Mouse (Mus musculus): ENCODE data around the gene Zdhhc14. TPM values are rescaled to one million over a fixed set of nuclear protein-coding genes. Genes with fewer than 3 reads are reported as not detected.
"Not testable (repeated sequence)": the region's sequence is repeated elsewhere in the genome, so short reads cannot be mapped to it uniquely, and the experiment has no call there.

The Zdhhc14 gene
- polyA plus RNA-seq, 1 experiment from 2014 or later = 2.2 TPM

DNA sequence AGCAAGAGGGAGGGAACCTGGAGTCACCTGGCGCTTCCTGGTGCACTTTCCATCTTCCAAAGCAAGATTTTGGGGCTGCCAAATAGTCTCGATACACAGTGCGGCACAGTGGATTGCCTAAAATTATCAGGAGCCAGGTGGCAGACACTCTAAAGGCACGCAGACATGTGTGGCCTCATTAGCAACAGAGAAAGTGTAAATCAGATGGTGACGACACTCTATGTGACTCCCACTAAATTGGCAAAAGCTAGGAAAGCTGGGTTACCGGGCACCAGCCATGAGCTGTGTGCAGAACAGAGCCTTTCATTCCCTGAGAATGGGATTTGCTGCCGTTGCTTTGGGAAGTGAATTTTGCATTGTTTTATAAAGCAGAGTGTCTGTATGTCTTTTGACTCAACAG lies 115.0 kb downstream of the Zdhhc14 start:
- Histone ChIP-seq H3K27me3 (no peaks in the 10 kb centered on the region), H3K4me3 (replicated peaks) (no peak overlapping the region), H3K36me3 (no peaks in the 10 kb centered on the region), H3K4me1 (replicated peaks) (no peaks in the 10 kb centered on the region), H3K27ac (no peak overlapping the region), H3K9me3 (no peaks in the 10 kb centered on the region), H3K4me2 (no peak overlapping the region), H3K9ac (replicated peaks) (no peak overlapping the region)
- WGBS = 74% methylated on average over 7 of the region's 7 CpGs
- ATAC-seq (ENCODE audit: insufficient number of reproducible peaks, insufficient read depth, low FRiP score, low TSS enrichment, low read depth) = no peak

DNA sequence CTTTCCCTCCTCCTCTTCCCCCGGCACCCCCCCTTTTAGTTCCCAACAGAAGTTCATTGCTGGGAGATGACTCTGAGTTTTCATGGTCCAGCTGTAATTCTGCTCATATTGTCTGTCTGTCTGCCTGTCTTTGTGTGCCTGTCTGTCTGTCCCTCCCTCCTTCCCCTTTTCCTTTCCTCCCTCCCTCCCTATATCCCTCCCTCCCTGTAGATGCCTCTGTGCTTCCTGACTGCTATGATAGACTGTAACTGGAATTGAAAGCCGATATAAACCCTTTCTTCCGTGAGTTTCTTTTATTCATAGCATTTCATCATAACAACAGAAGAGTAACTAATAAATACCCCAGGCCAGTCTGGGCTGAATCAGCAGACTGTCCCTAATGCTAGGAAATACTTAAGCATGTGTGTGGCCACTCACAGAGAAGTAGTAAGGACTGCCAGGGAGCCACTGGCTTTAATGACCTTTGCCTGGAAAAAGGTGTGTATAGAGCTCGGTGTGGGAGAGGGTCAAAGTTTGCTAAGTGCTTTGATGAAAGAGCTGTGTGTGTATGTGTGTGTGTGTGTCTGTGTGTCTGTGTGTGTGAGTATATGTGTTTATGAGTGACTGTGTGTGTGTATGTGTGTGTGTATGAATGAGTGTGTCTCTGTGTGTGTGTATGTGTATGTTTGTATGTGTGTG lies 117.7 kb downstream of the Zdhhc14 start:
- H3K27ac ChIP-seq = no peak overlapping the region
- 75% methylated on average over 4 of the region's 4 CpGs for WGBS
- H3K27me3 ChIP-seq = no peaks in the 10 kb centered on the region
- no peak overlapping the region for H3K9ac ChIP-seq (replicated peaks)
- H3K36me3 ChIP-seq = no peaks in the 10 kb centered on the region
- H3K4me3 ChIP-seq (replicated peaks) = no peak overlapping the region
- H3K4me1 ChIP-seq (replicated peaks) = peaks cover 2% of the 10 kb centered on the region
- ATAC-seq (ENCODE audit: insufficient number of reproducible peaks, insufficient read depth, low FRiP score, low TSS enrichment, low read depth) = no peak
- H3K4me2 ChIP-seq = no peak overlapping the region
- no peaks in the 10 kb centered on the region for H3K9me3 ChIP-seq

DNA sequence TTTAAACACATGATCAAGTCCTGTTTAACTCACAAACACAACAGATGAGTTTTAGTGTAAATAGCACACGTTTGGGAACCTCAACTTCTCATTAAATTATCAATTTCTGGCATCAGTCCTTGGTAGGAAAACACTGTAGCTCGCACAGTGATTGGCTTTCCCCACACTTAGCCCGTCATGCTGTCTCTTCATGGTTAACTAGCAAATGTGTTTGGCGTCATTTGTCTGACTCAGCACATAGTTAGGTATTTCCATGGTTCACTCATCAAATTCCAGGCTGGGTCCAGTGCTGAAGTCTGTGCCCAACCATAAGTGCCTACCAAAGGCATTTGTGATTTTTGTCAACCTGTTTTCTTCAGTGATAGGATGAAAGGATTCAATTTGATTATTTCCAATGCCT lies 119.9 kb downstream of the Zdhhc14 start:
- H3K27me3 ChIP-seq = no peaks in the 10 kb centered on the region
- H3K27ac ChIP-seq = no peak overlapping the region
- H3K9ac ChIP-seq (replicated peaks) = no peak overlapping the region
- no peak for ATAC-seq (ENCODE audit: insufficient number of reproducible peaks, insufficient read depth, low FRiP score, low TSS enrichment, low read depth)
- H3K36me3 ChIP-seq = no peaks in the 10 kb centered on the region
- WGBS = 73% methylated on average over 4 of the region's 4 CpGs
- no peak overlapping the region for H3K4me2 ChIP-seq
- H3K4me1 ChIP-seq (replicated peaks) = peaks cover 5% of the 10 kb centered on the region
- H3K9me3 ChIP-seq = 0 out of 2 replicates have a peak, but pooled peaks cover 3% of the 10 kb centered on the region
- H3K4me3 ChIP-seq (replicated peaks) = no peak overlapping the region

DNA sequence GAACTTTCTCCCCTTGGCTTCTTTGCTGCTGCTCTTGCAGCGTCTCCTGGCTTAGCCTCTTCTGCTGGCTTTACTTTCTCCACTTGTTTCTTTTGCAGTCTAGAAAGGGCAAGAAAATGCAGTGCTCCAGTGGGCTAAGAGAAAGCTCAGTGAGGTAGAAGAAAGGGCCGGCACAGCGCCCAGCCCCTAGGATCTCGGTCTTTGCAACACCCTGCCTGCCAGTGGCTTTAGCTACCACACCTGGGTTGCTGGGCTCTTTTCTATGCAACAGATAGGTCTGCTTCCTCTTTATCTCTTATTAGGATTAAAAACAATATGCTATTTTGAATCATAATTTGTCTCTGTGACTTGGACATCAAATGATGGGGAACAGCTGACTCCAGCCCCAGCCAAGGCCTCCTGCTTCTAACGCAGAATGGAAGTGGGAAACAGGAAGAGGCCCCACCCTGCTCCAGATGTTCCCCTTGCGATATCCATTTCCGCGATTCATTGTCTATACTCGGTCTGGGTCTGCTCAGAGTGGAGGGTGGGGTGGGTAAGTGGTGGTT lies 122.5 kb downstream of the Zdhhc14 start:
- ATAC-seq (ENCODE audit: insufficient number of reproducible peaks, insufficient read depth, low FRiP score, low TSS enrichment, low read depth) = no peak
- H3K9ac ChIP-seq (replicated peaks) = no peak overlapping the region
- no peak overlapping the region for H3K27ac ChIP-seq

DNA sequence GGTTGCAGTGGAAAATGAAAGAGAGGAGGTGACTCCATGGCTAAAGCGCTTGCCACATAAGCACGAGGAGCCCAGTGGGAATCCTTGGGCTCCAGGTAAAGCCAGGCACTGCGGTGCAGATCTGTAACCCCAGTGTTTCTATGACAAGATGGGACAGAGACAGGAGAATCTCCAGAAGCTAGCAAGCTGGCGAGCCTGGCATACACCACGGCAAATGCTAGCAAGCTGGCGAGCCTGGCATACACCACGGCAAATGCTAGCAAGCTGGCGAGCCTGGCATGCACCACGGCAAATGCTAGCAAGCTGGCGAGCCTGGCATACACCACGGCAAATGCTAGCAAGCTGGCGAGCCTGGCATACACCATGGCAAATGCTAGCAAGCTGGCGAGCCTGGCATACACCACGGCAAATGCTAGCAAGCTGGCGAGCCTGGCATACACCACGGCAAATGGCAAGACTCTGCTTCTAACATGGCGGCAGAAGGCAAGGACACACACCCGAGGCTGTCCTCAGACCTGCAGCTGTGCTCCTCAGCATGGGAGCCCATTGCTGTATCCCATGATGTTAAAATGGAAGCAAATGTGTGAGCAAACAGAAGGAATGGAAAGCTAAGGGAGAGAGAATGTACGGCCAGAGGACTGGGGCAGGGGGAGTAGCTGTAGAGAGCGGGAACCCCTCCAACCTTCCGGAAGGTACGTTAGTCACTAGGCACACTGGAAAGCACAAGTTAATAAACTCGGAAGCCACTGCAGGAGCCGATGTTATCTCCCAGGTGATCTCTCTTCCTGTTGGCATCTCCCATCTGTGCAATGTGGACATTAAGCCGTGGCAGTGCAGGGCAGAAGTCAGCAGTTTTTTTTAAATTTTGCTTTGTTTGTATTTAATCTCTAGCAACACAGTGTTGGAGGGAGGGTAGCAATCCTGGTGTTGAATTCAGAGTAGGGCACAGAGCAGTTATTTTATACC lies 129.6 kb downstream of the Zdhhc14 start:
- H3K9ac ChIP-seq (replicated peaks) = no peak overlapping the region
- H3K4me1 ChIP-seq (replicated peaks) = no peaks in the 10 kb centered on the region
- no peaks in the 10 kb centered on the region for H3K36me3 ChIP-seq
- WGBS = 90% methylated on average over 25 of the region's 25 CpGs
- no peak overlapping the region for H3K4me3 ChIP-seq (replicated peaks)
- H3K9me3 ChIP-seq = no peaks in the 10 kb centered on the region
- H3K4me2 ChIP-seq = no peak overlapping the region
- H3K27ac ChIP-seq = no peak overlapping the region
- ATAC-seq (ENCODE audit: insufficient number of reproducible peaks, insufficient read depth, low FRiP score, low TSS enrichment, low read depth) = no peak
- no peaks in the 10 kb centered on the region for H3K27me3 ChIP-seq

More for the DNA sequence above, 122.5 kb downstream of the Zdhhc14 start:
- 65% methylated on average over 9 of the region's 9 CpGs for WGBS
- H3K36me3 ChIP-seq = no peaks in the 10 kb centered on the region
- H3K4me1 ChIP-seq (replicated peaks) = peaks cover 5% of the 10 kb centered on the region
- H3K9me3 ChIP-seq = 0 out of 2 replicates have a peak, but pooled peaks cover 3% of the 10 kb centered on the region
- no peaks in the 10 kb centered on the region for H3K27me3 ChIP-seq
- no peak overlapping the region for H3K4me2 ChIP-seq
- no peak overlapping the region for H3K4me3 ChIP-seq (replicated peaks)

DNA sequence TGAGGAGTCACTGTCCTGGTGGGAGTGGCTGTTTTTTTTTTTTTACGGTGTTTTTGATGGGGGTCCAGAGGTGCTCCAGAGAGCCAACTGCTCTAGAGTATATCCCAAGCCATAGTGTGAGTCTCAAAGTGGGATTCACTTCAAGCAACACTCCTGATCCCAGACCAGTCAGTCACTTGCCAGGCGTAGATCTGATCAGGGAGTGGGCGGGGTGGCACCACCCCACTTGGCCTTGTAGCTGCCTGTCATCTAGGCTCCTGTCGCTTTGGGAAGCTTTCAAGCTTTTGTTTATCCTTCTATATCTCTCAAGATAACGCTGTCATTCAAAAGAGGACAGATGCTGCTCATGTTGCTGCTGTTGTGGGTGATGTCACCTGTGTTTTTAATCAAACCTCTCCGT lies 130.4 kb downstream of the Zdhhc14 start:
- H3K4me3 ChIP-seq (replicated peaks) = no peak overlapping the region
- H3K9me3 ChIP-seq = no peaks in the 10 kb centered on the region
- no peaks in the 10 kb centered on the region for H3K36me3 ChIP-seq
- 67% methylated on average over 6 of the region's 6 CpGs for WGBS
- H3K9ac ChIP-seq (replicated peaks) = no peak overlapping the region
- no peaks in the 10 kb centered on the region for H3K27me3 ChIP-seq
- no peak for ATAC-seq (ENCODE audit: insufficient number of reproducible peaks, insufficient read depth, low FRiP score, low TSS enrichment, low read depth)
- no peak overlapping the region for H3K27ac ChIP-seq
- H3K4me2 ChIP-seq = no peak overlapping the region
- H3K4me1 ChIP-seq (replicated peaks) = no peaks in the 10 kb centered on the region

DNA sequence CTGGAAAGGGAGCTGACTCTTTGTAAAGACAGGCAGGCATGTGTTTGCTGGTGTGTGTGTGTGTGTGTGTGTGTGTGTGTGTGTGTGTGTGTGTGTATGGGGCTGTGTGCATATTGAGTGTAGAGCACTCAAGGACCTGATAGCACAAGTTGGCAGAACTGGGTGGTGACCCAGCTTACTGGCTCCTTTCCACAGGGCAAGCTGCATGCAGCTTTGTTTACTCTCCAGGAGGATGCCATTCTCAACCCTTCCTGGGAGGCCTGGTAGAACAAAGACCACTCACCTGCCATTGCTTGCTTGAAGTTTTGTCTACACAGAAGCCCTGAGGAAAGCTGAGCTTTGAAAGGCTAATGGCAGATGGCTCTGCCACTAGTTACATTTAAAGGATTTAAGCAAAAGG lies 130.8 kb downstream of the Zdhhc14 start:
- Histone ChIP-seq H3K27me3 (no peaks in the 10 kb centered on the region), H3K9me3 (no peaks in the 10 kb centered on the region), H3K36me3 (no peaks in the 10 kb centered on the region), H3K4me1 (replicated peaks) (no peaks in the 10 kb centered on the region), H3K4me3 (replicated peaks) (no peak overlapping the region), H3K9ac (replicated peaks) (no peak overlapping the region), H3K27ac (no peak overlapping the region), H3K4me2 (no peak overlapping the region)
- no peak for ATAC-seq (ENCODE audit: insufficient number of reproducible peaks, insufficient read depth, low FRiP score, low TSS enrichment, low read depth)

DNA sequence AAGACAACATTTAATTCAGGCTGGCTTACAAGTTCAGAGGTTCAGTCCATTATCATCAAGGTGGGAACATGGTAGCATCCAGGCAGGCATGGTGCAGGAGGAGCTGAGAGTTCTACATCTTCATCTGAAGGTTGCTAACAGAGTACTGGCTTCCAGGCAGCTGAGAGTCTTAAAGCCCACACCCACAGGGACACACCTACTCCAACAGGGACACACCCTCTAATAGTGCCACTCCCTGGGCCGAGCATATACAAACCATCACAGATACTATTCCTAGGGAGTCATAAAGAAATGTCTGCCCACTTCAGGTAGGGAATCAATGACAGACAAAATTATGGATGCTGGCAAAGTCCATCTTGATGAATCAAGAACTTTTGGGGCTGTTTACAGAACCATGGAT lies 132.5 kb downstream of the Zdhhc14 start:
- H3K4me3 ChIP-seq (replicated peaks); H3K4me2 ChIP-seq; H3K9ac ChIP-seq (replicated peaks); H3K27ac ChIP-seq; H3K4me1 ChIP-seq (replicated peaks); H3K27me3 ChIP-seq; ATAC-seq (ENCODE audit: insufficient number of reproducible peaks, insufficient read depth, low FRiP score, low TSS enrichment, low read depth); H3K9me3 ChIP-seq; H3K36me3 ChIP-seq: not testable (repeated sequence)
- 77% methylated on average over 1 of the region's 1 CpGs for WGBS

DNA sequence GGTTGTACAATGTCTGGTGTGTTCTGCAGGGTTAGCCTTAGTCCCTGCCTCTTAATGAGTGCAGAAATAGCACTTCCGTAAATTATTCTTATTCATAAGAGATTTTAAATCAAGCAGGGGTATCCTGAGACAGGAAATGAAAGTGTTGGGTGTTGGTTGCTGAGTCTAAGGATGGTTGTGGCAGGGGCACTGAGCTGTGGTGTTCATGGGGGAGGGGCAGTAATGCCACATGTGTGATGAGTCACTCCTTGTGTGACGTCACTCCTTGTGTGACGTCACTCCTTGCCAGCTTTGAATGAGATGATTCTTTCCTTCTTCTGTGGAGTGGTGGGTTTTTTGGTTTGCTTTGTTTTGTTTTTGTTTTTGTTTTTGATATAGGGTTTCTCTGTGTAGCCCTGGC lies 134.0 kb downstream of the Zdhhc14 start:
- H3K27ac ChIP-seq = no peak overlapping the region
- 76% methylated on average over 3 of the region's 3 CpGs for WGBS
- no peak for ATAC-seq (ENCODE audit: insufficient number of reproducible peaks, insufficient read depth, low FRiP score, low TSS enrichment, low read depth)
- no peak overlapping the region for H3K4me3 ChIP-seq (replicated peaks)
- H3K9ac ChIP-seq (replicated peaks) = no peak overlapping the region
- H3K9me3 ChIP-seq = no peaks in the 10 kb centered on the region
- no peaks in the 10 kb centered on the region for H3K27me3 ChIP-seq
- H3K36me3 ChIP-seq = no peaks in the 10 kb centered on the region
- no peaks in the 10 kb centered on the region for H3K4me1 ChIP-seq (replicated peaks)
- H3K4me2 ChIP-seq = no peak overlapping the region

DNA sequence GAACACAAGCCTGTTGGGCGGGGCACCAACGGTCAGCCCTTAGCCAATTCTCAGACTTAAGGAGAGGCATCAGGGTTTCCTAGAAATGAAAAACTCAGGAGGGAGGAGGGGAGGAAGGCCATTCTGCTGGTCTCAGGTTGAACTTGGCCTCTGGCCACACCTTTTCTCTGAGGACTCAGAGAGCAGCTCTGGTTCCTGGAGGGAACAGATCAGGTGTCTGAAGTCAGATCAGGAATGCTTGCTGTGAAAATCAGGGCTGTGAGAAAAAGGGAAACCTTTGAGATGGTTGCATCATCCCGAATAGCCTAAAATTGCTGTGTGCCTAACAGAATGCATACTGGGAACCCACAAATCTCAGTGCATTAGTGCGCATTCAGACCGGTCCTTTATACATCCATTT lies 135.3 kb downstream of the Zdhhc14 start:
- Histone ChIP-seq H3K36me3 (no peaks in the 10 kb centered on the region), H3K4me3 (replicated peaks) (no peak overlapping the region), H3K27me3 (no peaks in the 10 kb centered on the region), H3K4me1 (replicated peaks) (no peaks in the 10 kb centered on the region), H3K9ac (replicated peaks) (no peak overlapping the region), H3K27ac (no peak overlapping the region), H3K4me2 (no peak overlapping the region), H3K9me3 (no peaks in the 10 kb centered on the region)
- 90% methylated on average over 5 of the region's 5 CpGs for WGBS
- ATAC-seq (ENCODE audit: insufficient number of reproducible peaks, insufficient read depth, low FRiP score, low TSS enrichment, low read depth) = no peak

DNA sequence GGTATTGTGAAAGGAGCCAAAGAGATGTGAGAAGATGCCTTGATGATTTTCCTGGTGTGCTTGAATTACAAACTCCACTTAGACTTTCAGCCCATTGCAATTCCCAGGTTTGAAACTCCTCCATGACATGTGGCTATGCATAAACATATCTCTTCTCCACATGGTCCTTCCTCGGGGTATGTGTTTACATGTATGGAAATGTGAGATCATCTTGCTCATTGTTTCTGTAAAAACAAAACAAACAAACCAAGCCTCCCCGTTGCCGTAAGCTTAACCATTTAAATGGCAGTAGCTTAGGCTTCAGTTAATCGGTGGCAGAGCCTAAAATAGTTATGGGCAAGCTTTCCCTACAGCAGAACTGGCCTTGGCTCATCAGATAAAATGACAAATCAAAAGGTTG lies 137.3 kb downstream of the Zdhhc14 start:
- Histone ChIP-seq H3K27me3 (no peaks in the 10 kb centered on the region), H3K9me3 (no peaks in the 10 kb centered on the region), H3K4me2 (no peak overlapping the region), H3K36me3 (no peaks in the 10 kb centered on the region), H3K4me3 (replicated peaks) (no peak overlapping the region), H3K9ac (replicated peaks) (no peak overlapping the region), H3K4me1 (replicated peaks) (no peaks in the 10 kb centered on the region), H3K27ac (no peak overlapping the region)
- ATAC-seq (ENCODE audit: insufficient number of reproducible peaks, insufficient read depth, low FRiP score, low TSS enrichment, low read depth) = no peak
- 76% methylated on average over 4 of the region's 4 CpGs for WGBS

Measured in limb, embryonic 12.5 days (tissue).